Mouse (Mus musculus) heart, postnatal 25 days (tissue): Measurements from ENCODE around the gene Hnrnpul1. TPM values are rescaled to one million over a fixed set of nuclear protein-coding genes. Genes with fewer than 3 reads are reported as not detected.
A peak's percentile ranks its signal among the peaks of the same experiment; 100 is the strongest.

Source experiments
- DNase-seq: peaks from one replicate; pipeline ENCODE4 v3.0.0; 2022; ENCODE audit warnings: low spot score
- intact Hi-C: fragments of 180-260 bp; cut with DNase I; formaldehyde crosslinking; loops from one replicate; pipeline ENCODE4 v1.15.1; 2025
- total RNA-seq, 2 experiments: library from RNA; stranded (reverse); gene quantifications; 2 replicates each; pipeline ENCODE4 v1.2.3; 2021

Gene Hnrnpul1
- total RNA-seq, 2 experiments from 2014 or later = 77.8 TPM

GRCm38 (mm10) chr7:25703793-25704494 lies 50.6 kb downstream of the Hnrnpul1 start:
- intact Hi-C loops = loop anchor here (2.0 kb wide), 1 partner anchor 13 kb away; no protein-coding TSS in a partner anchor
- DNase-seq = no peak

- no peak for DNase-seq
- intact Hi-C loops = no loop called here
Measured at GRCm38 (mm10) chr7:25702350-25702749, 52.2 kb downstream of the Hnrnpul1 start.

GRCm38 (mm10) chr7:25700732-25701131 lies 53.8 kb downstream of the Hnrnpul1 start:
- no peak for DNase-seq
- intact Hi-C loops = no loop called here

- no peak for DNase-seq
- intact Hi-C loops = no loop called here
Measured at GRCm38 (mm10) chr7:25699851-25700250, 54.7 kb downstream of the Hnrnpul1 start.

DNA sequence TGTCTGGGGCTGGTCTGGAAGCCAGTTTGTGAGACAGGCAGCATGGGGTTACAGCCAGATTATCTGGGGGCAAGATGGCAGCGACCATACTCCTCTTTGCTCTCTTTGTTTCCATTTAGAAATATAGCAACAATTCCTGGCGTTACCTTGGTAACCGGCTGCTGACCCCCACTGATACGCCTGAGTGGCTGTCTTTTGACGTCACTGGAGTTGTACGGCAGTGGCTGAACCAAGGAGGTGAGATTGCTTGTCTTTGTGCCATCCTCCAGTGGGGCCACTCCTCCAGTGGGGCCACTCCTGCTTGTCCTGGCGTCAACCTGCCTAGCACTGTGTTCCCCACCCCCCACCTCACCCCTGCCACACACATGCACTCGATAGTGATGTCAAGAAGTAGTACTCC lies 60.5 kb downstream of the Hnrnpul1 start:
- no peak for DNase-seq
- intact Hi-C loops = no loop called here

DNA sequence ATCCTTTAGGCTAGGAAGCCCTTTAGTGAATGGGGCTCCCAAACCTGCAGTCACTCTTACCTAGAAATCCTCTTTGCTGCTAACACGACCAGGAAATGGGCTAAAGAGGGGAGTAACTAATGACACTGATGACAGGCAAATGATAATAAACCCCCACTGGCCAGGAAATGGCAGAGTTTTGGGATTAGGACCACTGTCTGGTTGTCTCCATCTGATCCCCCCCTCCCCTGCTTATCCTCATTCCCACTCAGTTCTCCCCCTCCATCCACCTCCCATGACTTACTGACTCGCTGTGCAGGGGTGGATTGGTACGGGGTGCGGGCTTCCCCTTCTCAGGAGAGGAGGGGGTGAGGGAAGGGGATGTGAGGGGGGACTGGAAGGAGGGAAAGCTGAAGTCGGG lies 64.5 kb downstream of the Hnrnpul1 start:
- DNase-seq = no peak

GRCm38 (mm10) chr7:25689603-25690021 lies 64.9 kb downstream of the Hnrnpul1 start:
- intact Hi-C loops = loop anchor here (1.0 to 5.0 kb wide), 3 partner anchors 15 to 118 kb away; no protein-coding TSS in a partner anchor
- DNase-seq = no peak

More for the DNA sequence above, 64.5 kb downstream of the Hnrnpul1 start:
- intact Hi-C loops = loop anchor here (2.0 kb wide), 1 partner anchor 15 kb away; no protein-coding TSS in a partner anchor

GRCm38 (mm10) chr7:25688810-25689586 lies 65.6 kb downstream of the Hnrnpul1 start:
- intact Hi-C loops = loop anchor here (1.0 to 5.0 kb wide), 2 partner anchors 19 to 118 kb away; no protein-coding TSS in a partner anchor
- DNase-seq = peak; percentile 80

GRCm38 (mm10) chr7:25687811-25688401 lies 66.7 kb downstream of the Hnrnpul1 start:
- peak; percentile 49 for DNase-seq
- intact Hi-C loops = loop anchor here (2.0 to 5.0 kb wide), 2 partner anchors 31 to 119 kb away; partner anchors contain the start of gene Ccdc97

GRCm38 (mm10) chr7:25686680-25687531 lies 67.7 kb downstream of the Hnrnpul1 start, which contains the start of gene Tgfb1:
Gene Tgfb1, plus strand, starts transcription at chr7:25687002.
- DNase-seq = peak; percentile 71
- intact Hi-C loops = loop anchor here (2.0 to 5.0 kb wide), 2 partner anchors 32 to 120 kb away; partner anchors contain the start of gene Ccdc97

GRCm38 (mm10) chr7:25685926-25686470 lies 68.6 kb downstream of the Hnrnpul1 start:
- no peak for DNase-seq
- intact Hi-C loops = loop anchor here (2.0 to 5.0 kb wide), 2 partner anchors 33 to 121 kb away; partner anchors contain the start of gene Ccdc97

GRCm38 (mm10) chr7:25684659-25685058 lies 69.9 kb downstream of the Hnrnpul1 start:
- intact Hi-C loops = loop anchor here (5.0 kb wide), 2 partner anchors 68 to 123 kb away; partner anchors contain the start of gene Hnrnpul1
- no peak for DNase-seq

- no peak for DNase-seq
- intact Hi-C loops = loop anchor here (5.0 kb wide), 1 partner anchor 69 kb away; the partner anchor contains the start of gene Hnrnpul1
Measured at GRCm38 (mm10) chr7:25683474-25684180, 70.9 kb downstream of the Hnrnpul1 start.

- DNase-seq = no peak
- intact Hi-C loops = loop anchor here (5.0 kb wide), 1 partner anchor 71 kb away; the partner anchor contains the start of gene Hnrnpul1
Measured at GRCm38 (mm10) chr7:25681341-25682231, 73.0 kb downstream of the Hnrnpul1 start.

DNA sequence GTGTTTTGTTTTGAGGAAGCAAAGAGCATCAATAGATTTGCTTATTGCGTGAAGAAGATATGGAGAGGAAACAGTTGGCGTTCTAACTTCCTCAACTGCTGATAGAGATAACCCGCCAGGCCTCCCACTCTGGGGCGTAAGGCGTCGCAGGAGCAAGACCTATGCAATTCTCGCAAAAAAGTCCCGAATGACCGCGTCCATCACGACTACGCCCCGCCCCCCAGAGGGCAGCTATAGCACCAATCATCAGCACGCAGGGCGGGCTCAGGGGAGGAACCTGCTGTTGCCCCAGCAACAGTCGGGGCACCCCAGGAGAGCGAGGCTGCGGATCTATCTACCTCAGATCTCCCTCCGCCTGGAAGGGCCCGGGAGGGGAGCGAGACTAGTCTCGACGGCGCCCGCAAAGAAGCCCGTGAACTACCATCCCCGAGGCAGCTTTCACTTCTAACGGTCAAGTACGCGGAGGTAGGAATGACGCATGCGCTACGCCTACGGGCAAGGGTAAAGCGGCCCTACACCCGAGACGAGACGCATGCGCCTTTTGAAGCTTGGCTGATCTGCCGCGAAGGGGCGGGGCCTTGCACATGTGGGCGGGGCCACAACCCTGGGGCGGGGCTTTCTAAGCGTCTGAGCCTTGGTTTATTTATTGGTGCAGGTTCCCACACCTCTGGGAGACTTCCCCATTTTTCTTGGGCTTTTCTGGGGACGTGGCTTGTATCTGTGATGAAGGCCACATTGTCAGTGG lies 73.9 kb downstream of the Hnrnpul1 start, which contains the start of gene B9d2:
B9d2 (plus strand) TSS at position 267 of the 745 bp plus-strand sequence.
- intact Hi-C loops = loop anchor here (5.0 kb wide), 1 partner anchor 72 kb away; the partner anchor contains the start of gene Hnrnpul1
- DNase-seq = peak; percentile 93

DNA sequence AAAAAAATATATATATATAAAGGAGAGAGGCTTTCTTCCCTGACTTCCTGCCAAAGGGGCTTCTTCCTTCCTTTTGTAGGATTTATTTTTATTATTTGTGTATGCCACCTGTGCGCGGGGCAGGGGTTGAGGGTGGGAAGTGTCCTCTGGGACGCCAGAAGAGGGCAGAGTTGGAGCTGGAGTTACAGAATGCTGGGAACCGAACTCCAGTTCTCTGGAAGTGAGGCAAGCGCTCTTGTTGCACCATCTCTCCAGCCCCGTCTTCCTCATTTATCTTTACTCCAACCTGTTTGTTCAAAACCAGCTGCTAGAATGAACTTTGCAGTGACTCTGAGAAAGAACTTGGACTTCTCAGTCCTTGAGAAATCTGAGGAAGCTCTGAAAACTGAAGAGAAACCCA lies 74.6 kb downstream of the Hnrnpul1 start:
- DNase-seq = no peak
- intact Hi-C loops = loop anchor here (5.0 kb wide), 1 partner anchor 72 kb away; the partner anchor contains the start of gene Hnrnpul1
